Mouse (Mus musculus) adrenal gland, adult (tissue): ENCODE measurements at regions not wholly inside any gene's neighbourhood (a gene's known extent, or its start where the extent isn't known, plus 50 kb on each side); places are given as distances from the start of the nearest gene placed in this dataset.
"Not testable (repeated sequence)": the region's sequence is repeated elsewhere in the genome, so short reads cannot be mapped to it uniquely, and the experiment has no call there.

Experiments used
- DNase-seq, 2 experiments: peaks; one replicate each; pipeline ENCODE4 v3.0.0; 2022 to 2023; ENCODE audit warnings: low spot score in 1 of 2; ENCODE audit not compliant: inconsistent age in 2 of 2

DNA sequence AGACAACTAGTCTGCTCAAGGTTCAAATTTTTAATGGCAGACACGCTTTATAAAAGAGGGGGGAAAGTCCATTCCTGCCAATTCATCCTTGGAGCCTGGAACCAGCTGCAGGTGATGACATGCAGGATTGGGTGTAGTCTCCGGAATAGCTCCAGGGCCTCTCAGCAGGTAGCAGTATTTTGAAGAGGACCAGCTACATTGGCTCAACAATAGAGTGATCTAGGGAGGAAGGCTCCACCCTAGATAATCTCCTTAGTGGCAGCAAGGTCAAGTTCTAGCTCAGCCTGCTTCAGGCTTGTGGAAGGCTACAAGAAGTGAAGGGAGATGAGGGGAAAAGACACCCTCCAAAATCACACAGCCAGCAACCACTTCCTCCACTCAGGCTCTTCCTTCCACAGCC, 1405.1 kb downstream of the 4930444P10Rik start:
- not testable (repeated sequence) for DNase-seq

DNA sequence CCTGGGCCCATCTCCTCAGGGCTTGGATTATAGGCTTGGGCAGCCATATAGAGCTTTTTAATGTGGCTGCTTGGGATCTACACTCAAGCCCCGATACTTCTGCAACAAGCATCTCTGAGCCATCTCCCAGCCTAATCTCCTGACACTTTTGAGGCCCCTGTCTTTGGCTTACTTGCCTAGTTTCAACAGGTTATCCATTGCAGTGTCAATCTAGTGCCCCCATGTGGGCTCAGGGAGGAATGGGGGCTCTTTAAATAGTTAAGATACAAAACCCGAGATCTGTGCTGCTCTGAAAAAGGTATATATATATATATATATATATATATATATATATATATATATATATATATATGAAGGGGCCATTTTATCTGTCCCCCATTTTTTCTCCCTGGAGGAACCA, 1407.0 kb downstream of the 4930444P10Rik start:
- DNase-seq, result no peak

DNA sequence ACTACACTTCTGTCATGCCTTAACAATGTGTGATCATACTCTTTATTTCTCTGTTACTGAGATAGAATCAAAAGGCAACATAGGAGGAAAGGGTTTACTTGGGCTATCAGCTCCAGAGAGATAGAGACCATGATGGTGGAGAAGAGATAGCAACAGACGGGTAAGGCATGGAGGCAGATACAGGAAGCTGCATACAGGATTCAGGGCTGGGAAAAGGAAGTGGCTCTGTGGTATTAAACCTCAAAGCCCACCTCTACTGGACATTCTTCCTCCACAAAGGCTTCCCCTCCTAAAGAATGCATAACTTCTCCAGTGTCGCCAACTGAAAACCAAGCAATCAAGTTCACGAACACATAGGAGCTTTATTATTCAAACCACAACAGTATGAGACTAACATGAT, 1412.7 kb downstream of the 4930444P10Rik start:
- DNase-seq, result no peak

DNA sequence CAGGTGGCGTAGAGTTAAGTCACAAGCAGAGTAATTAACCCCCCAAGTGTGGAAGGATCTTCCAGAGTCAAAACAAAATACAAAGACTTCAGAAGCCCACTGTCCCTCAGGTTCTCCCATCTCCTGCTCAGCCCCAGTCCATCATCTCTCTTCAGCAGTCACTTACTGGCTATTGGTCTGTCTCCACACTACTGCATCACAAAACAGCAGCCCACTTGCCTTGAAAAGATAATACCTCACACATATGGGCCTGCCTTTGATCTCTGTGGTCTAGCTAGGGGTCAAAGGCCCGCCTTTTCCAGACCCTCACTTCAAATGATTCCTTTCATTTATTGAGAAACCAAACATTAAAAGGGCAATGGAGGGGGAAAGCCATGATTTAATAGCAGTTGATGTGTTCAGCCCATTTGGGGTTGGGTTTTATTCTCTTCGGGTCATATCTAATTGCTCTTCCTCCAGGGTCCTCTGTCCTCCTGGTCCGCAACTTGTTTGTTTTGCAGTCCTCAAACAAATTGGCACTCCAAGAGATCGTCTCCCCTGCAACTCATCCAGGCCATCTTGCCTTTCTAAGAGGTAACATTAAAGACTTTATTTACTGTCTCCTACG, 1420.6 kb downstream of the 4930444P10Rik start:
- DNase-seq, result no peak

DNA sequence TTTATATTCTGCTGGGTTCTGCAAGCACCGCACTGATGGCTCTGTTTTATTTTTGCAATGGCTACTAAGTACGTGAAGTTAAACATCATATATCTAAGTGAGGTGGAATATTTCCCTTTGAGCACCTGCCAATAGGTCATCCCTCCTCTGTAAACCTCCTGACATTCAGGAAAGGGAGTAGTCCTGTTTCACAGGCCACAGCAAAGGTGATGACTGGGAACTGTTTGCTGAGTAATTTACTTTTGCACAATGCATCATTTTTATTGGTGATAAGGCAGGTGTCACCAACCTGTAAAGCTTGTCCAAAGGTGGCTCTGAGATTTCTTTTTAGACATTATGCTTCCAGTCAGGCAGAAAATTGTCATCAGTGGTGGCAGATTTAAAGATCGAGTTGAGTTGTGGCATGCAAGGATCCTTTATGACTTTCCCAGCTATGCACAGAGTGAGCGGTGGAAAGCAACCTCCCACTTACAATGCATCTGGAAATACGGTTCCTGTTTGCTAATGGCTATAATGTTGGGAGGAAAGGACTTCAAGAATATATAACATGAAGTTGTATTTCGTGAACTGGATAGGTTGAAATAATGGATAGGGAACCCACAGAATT, 1430.3 kb downstream of the 4930444P10Rik start:
- DNase-seq, result no peak

DNA sequence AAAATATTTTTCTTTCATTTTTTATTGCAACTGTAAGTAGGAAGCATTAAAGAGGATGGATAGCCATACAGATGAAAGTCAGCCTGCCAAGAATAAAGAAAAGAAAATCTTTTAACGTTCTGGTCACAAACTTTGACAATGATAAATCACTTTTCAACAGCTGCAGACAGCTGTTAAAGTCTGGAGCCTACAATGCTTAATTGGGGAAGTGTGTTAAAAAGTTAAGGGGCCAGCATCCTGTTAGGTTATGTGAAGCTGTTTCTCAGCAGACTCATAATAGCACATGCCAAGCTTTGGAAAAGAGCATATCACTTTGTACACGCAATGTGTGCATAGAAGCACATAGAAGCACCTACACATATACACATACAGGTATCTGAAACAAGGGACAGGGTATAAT, 1431.3 kb downstream of the 4930444P10Rik start:
- DNase-seq, result no peak

DNA sequence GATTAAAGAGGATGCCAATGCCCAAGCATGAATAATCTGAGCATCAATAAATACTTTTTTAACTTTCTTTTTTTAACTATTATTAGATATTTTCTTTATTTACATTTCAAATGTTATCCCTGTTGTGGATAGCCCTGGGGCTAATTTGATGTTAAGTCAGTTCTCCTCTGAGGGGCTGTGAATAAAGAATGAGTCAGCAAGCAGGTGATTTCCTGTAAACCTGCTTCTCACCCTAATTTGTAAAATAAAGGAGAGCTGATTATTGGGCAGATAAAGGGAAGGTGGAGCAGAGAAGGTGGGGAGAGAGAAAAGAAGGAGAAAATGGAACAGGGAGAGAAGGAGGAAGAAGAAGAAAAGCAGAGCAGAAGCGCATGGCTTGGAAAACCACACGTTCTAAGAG, 1442.8 kb downstream of the 4930444P10Rik start:
- no peak for DNase-seq

DNA sequence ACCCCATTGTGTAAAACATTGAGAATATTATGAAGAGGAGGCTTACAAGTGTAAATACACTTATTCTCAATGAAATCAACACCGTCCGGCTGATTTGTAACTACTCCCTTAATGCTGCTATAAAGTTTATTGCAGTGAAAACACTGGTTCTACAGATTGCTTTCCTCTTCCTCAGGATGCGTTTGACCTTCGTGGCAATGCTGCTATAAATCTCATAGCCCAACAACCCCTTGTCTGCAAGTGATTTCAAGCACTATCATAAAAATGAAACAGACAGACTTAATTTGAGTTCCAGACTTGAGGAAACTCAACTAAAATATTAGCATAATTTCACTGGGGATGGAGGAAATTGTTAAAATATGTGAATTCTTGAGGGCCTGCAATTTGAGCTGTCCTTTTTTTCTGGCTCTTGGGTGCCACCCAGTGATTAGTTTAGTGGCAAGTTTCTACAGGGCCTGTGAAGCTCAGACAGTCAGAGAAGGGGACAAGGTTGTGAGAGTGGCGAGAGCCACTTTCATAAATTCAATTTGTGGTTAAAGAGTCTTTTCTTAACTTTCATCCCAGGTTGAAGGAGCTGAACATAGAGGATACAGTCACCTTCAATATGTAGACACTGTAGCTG, 1457.4 kb downstream of the 4930444P10Rik start:
- DNase-seq, result peak in 1 of 2 experiments; percentile 41

DNA sequence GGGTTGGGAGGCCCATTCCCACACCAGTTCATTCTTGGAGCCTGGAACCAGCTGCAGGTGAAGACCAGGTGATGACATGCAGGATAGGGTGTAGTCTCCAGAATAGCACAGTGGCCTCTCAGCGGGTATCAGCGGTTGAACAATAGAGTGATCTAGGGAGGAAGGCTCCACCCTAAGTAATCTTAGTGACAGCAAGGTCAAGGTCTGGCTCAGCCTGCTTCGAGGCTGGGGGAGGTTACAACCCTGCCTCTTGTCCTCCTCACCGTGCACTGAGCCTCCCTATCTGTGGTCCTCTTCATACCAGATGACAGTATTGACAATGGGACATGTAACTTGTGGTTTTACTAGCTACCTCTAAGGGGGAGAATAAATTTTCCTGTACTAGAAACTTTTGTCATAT, 1461.1 kb downstream of the 4930444P10Rik start:
- DNase-seq, result no peak

DNA sequence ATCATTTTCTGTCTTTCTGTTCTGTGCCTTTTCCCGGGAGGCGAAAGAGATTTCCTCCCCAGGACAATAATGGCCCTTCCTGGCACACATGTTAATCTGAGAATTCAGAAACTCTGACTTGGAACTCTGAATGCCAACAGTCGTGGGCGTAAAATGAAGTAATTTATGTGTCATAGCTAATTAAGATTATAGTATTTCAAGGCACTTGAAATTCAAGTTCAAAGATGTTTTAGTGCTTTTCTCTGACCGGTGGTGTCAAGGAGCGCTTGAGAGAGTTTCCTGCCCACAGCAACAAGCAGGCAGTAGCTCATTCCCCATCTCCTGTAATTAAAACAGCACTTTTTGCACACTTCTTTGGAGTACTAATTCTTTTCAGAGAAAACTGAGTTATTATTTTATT, 1465.9 kb downstream of the 4930444P10Rik start:
- DNase-seq, result no peak

DNA sequence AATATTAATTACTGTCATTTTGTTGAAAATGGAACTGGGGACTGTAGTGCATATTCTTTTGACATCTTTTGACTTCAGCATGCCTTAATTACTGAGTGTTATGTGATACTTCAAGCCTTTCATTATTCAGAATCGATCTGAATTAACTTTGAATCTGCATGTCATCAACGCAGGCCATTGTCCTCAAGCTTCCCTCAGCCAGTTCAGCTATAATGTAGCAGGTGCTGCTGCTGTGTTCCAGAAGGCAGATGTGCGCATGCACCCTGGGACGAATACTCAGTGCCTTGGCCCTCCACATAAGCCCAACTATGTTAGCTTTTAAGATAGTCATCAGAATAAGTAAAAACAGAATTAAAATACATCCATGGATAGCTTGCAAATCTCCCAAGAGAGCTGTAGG, 1466.4 kb downstream of the 4930444P10Rik start:
- DNase-seq, result no peak

DNA sequence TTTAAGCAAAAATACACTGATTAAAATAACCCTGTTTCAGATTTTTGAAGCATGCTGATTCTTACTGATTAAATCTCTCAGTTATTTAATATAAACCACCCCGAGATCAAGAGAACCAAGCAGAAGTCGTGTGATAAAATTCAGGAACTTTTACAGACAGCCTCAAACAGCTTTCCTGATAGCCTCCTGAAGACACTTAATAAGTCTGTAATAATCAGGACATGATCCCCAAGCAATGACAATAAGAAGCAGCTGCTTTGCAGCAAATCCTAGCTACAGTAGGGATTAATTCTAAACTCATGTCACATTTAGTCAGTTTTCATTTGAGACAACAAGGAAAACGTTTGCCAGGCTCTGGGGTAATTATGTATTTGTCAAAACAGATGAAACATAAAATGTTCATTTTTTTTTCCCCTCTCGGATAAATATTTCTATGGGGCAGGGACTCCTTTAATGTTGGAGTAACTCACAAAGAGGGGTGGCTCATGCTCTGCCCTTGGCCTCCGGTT, 1472.1 kb downstream of the 4930444P10Rik start:
- no peak for DNase-seq

DNA sequence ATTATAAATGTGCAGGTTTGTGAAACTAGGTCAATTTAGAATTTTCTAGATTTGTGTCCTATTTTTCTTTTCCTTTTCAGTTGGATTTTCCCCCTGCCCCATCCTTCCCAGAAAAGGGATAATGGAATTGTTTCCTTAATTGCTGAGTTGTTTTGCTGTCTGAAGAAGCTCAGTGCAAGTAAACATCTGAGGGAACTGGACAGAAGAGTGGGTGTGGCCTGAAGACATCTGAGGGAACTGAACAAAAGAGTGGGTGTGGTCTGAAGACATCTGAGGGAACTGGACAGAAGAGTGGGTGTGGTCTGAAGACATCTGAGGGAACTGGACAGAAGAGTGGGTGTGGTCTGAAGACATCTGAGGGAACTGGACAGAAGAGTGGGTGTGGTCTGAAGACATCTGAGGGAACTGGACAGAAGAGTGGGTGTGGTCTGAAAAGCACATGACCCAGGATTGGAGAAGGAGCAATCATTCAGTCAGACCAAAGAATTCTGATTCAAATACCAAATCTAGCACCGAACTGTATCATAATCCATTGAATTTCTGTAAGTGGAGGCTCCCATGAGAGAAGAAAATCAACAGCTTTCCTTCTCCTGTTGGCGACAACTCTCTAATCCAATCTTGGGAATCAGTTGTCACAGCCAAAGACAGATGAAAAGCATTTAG, 1479.8 kb downstream of the 4930444P10Rik start:
- DNase-seq, result no peak

DNA sequence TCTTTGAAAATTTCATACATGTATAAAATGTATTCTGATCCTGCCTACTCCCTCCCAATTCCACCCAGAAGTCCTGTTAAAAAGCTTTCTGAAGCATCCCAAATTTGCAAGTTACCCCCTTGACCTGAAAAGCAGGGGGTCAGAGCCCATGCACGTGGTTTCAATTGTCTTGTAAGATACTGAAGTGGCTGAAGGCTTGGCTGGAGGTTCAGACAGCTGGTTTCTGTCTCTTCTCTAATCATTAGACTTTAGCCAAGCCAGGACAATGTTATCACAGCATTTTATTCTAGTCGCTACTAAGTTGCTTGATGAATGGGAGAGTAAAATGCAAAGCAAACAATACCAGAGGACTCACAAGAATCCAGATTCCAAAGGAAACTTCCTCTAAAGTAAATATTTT, 1484.1 kb downstream of the 4930444P10Rik start:
- DNase-seq, result no peak

DNA sequence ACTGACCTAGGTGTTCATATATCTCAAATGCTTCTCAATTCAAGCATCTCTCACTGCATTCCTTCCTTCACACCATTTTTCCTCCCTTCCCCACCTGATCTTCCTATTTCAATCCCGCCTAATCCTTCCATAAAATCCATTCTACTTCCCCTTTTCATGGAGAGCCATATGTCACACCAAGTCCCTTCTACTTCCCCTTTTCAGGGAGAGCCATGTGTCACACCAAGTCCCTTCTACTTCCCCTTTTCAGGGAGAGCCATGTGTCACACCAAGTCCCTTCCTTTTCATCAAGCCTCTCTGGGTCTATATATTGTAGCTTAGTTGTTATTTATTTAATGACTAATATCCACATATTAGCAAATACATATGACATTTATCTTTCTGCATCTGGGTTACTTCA, 1497.2 kb downstream of the 4930444P10Rik start:
- no peak for DNase-seq

DNA sequence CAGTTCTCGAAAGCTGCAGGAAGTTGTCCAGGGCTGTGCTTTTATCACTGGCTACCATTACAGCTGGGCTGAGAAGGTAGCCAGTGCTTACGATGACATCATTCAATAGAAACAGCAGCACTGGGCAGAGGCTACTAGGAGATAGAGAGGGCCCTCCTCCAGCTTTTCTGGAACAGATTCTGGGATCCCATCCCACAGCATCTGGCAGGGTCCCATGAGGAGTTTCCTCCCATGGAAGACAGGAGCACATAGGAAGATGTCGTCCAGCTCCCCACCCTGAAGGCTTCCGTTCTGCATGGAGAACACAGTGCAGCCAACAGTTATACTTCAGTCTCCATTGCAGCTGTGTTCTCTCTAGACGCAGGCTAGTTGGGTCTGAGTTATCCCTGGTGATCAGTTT, 1503.2 kb downstream of the 4930444P10Rik start:
- no peak for DNase-seq

DNA sequence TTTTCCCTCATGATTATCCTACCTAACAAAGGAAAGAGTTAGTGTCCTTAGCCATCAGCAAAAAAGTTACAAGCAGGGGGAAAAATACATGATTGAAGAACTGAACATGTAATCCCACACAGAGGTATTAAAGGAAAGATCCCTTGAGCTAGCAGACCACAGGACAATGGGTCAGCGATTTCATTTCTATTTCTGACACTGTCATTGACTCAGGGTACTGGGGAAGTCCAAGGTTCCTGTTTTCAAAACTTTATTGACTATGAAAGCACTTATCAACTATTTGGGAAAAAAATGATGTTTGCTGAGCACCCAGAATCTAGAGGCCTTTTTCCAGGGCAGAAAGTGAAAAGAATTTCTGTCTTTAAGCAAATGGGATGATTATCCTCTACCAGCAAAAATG, 1513.7 kb downstream of the 4930444P10Rik start:
- DNase-seq, result no peak

DNA sequence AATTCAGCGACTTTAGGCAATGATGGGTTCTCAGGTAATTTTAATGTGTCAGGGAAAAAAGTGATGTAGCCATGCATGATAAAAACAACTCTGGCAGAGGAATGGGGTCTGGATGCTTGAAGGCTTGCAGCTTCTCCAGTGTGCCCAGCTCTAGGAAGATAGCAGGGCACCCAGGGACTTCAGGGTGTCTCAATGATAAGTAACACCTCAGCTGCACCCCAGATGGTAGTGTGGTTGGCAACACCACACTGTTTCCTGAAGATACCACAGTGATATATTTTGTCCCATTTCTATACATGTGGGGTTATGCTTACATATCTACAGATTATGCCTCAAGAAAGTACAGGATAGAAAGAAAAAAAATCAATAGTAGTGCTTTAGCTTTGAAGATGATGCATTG, 1516.9 kb downstream of the 4930444P10Rik start:
- no peak for DNase-seq

DNA sequence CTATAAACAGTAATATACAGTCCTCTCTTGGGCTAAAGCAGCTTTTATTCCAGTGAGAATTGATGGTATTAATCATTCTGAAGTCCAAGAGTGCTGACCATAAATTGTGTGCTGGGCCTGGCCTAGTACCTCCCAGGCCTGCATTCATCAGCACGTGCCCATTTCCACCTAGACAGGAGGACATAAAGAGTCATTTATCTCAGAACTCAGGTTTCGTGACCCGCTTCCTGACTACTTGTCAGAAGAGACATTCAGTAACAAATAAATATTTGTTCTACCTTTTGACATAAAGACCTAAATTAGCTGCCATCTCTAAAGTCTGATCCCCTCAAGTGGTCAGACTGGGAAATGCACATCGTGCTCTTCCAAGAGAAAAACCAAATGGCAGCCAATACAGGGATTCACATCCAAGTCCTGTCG, 1522.6 kb downstream of the 4930444P10Rik start:
- peak; percentile 17 to 69 for DNase-seq

DNA sequence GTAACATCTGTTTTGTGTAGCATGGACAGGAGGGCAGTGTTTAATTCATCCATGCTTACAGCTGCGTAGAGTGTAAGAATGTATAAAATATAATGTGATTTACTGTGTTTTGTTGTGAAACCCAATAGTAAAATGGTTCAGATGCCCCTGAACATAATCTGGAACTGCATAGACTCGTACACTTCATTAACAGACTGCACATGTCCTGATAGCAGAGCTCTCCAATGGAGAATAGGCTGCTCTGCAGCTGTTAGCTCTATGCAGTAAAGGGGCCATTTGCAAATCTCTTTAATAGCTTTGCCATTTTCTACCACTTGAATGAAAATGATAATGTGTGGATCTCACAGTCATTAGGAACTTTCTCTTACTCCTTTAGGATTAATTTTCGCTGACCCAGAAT, 1523.0 kb downstream of the 4930444P10Rik start:
- DNase-seq, result no peak

DNA sequence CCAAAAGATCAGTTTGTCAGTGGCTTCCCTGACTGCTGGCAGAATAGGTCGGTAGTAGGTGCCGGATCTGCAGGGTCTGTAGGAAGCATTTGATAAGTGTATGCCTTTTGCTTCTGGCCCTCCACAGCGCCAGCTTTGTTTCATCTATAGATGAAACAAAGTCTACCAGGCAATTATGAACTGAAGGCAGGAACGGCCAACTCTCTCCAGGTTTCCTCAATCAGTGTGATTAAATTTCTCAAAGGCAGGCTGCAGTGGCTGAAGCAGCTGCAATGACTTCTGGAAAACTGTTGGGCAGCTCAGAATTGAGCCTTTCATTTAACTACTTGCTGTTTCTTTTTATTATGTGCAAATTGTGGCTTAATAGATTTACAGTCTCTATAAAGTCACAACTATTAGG, 1526.1 kb downstream of the 4930444P10Rik start:
- DNase-seq, result no peak

DNA sequence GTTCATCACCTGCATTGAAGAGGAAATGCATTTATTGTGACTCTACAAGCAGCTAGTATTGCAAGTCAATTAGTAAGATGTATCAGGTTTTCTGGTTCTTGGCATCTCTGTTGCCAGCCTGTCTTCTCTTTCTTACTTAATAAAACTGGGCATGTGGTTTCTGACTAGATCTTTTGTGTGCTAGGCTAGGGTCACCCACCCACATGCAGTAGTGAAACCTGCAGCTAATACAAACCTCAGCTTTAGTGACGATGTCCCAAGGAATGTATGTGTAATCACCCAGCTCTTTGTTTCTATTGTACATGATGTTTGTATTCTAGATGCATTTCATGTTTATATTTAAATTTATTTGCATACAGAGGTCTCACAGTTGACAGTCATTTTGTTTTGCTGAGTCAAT, 1526.7 kb downstream of the 4930444P10Rik start:
- no peak for DNase-seq
